Mouse (Mus musculus) MEL (cell line): ENCODE data around the gene Ccdc159. TPM values are rescaled to one million over a fixed set of nuclear protein-coding genes. Genes with fewer than 3 reads are reported as not detected.
A peak's percentile ranks its signal among the peaks of the same experiment; 100 is the strongest.

ENCODE experiments used
- DNase-seq: peaks from one replicate; pipeline ENCODE4 v3.0.0; 2011; ENCODE audit warnings: low read depth, low spot score
- H3K27ac ChIP-seq: 2 replicates; pipeline ENCODE4 v1.5.1; 2012; ENCODE audit warnings: low read depth, mild to moderate bottlenecking, control low read depth, low read length, moderate library complexity; ENCODE audit not compliant: control insufficient read depth
- H3K27me3 ChIP-seq, 2 experiments: fragments of 150-350 bp in 1 of 2; sonication (generic) in 1 of 2; 2 replicates each; pipeline ENCODE4 v1.6.1; 2012; ENCODE audit warnings: low read length in 2 of 2, mild to moderate bottlenecking in 2 of 2, improper control_type of control experiment in 1 of 2, moderate library complexity in 1 of 2; ENCODE audit not compliant: insufficient read depth in 2 of 2, control insufficient read depth in 1 of 2
- H3K36me3 ChIP-seq, 2 experiments: 2 replicates each; pipeline ENCODE4 v1.6.1; 2012 to 2014; ENCODE audit warnings: low read length in 2 of 2, improper control_type of control experiment in 1 of 2, inconsistent platforms in 1 of 2, mild to moderate bottlenecking in 1 of 2; ENCODE audit not compliant: insufficient read depth in 2 of 2, control insufficient read depth in 1 of 2
- H3K4me1 ChIP-seq, 2 experiments: fragments of 150-350 bp in 1 of 2; sonication (generic) in 1 of 2; 2 replicates each; pipeline ENCODE4 v1.6.1; 2012; ENCODE audit warnings: low read length in 2 of 2, improper control_type of control experiment in 1 of 2, mild to moderate bottlenecking in 1 of 2; ENCODE audit not compliant: insufficient read depth in 2 of 2, control insufficient read depth in 1 of 2
- H3K4me3 ChIP-seq, 2 experiments: fragments of 150-350 bp in 1 of 2; sonication (generic) in 1 of 2; 2 replicates each; pipeline ENCODE4 v1.5.1; 2012; ENCODE audit warnings: low read depth in 2 of 2, low read length in 2 of 2, mild to moderate bottlenecking in 2 of 2, moderate library complexity in 2 of 2, control low read depth in 1 of 2, improper control_type of control experiment in 1 of 2; ENCODE audit not compliant: control insufficient read depth in 1 of 2, insufficient read depth in 1 of 2
- H3K79me2 ChIP-seq: 2 replicates; pipeline ENCODE4 v1.6.1; 2012; ENCODE audit warnings: mild to moderate bottlenecking, low read length, moderate library complexity; ENCODE audit not compliant: control insufficient read depth, poor library complexity, insufficient read depth
- H3K9ac ChIP-seq: 2 replicates; pipeline ENCODE4 v1.6.1; 2012; ENCODE audit warnings: low read depth, mild to moderate bottlenecking, control low read depth, low read length, moderate library complexity; ENCODE audit not compliant: control insufficient read depth, poor library complexity, severe bottlenecking
- H3K9me3 ChIP-seq: fragments of 150-350 bp; sonication (generic); replicated peaks from 2 replicates; pipeline ENCODE4 v1.6.1; 2012; ENCODE audit warnings: mild to moderate bottlenecking, low read length, improper control_type of control experiment, moderate library complexity; ENCODE audit not compliant: insufficient read depth
- CTCF ChIP-seq, 3 experiments: IDR thresholded peaks in 2 of 3; conservative IDR thresholded peaks in 1 of 3; 2 replicates each; pipeline ENCODE4 v1.5.1; 2011 to 2012; ENCODE audit warnings: low read length in 3 of 3, low read depth in 2 of 3, mild to moderate bottlenecking in 2 of 3, improper control_type of control experiment in 1 of 3, inconsistent platforms in 1 of 3, mixed read lengths in 1 of 3, moderate library complexity in 1 of 3; ENCODE audit not compliant: control insufficient read depth in 1 of 3, insufficient read depth in 1 of 3, poor library complexity in 1 of 3, severe bottlenecking in 1 of 3
- GATA1 ChIP-seq: IDR thresholded peaks from 2 replicates; pipeline ENCODE4 v1.6.1; 2011; ENCODE audit warnings: low read depth, low read length, improper control_type of control experiment
- HCFC1 ChIP-seq: IDR thresholded peaks from 2 replicates; pipeline ENCODE4 v1.6.1; 2012; ENCODE audit warnings: low read depth, mild to moderate bottlenecking, inconsistent platforms, low read length, improper control_type of control experiment, moderate library complexity
- MAZ ChIP-seq: IDR thresholded peaks from 2 replicates; pipeline ENCODE4 v1.6.1; 2012; ENCODE audit warnings: low read depth, mild to moderate bottlenecking, inconsistent platforms, low read length, improper control_type of control experiment
- MEF2A ChIP-seq: IDR thresholded peaks from 2 replicates; pipeline ENCODE4 v1.6.1; 2014; ENCODE audit warnings: low read depth, mild to moderate bottlenecking, inconsistent platforms, low read length, improper control_type of control experiment; ENCODE audit not compliant: poor library complexity, insufficient replicate concordance, severe bottlenecking; ENCODE audit errors: extremely low read depth
- MXI1 ChIP-seq: IDR thresholded peaks from 2 replicates; pipeline ENCODE4 v1.6.1; 2011; ENCODE audit warnings: mild to moderate bottlenecking, low read depth, low read length, improper control_type of control experiment
- MYC ChIP-seq: IDR thresholded peaks from 2 replicates; pipeline ENCODE4 v1.6.1; 2011; ENCODE audit warnings: low read depth, mild to moderate bottlenecking, low read length, improper control_type of control experiment, moderate library complexity
- NRF1 ChIP-seq: IDR thresholded peaks from 2 replicates; pipeline ENCODE4 v1.6.1; 2014; ENCODE audit warnings: low read depth, mild to moderate bottlenecking, inconsistent platforms, low read length, improper control_type of control experiment, moderate library complexity; ENCODE audit not compliant: poor library complexity, insufficient read depth, severe bottlenecking
- POLR2A ChIP-seq, 2 experiments: IDR thresholded peaks; 2 replicates each; pipeline ENCODE4 v1.6.1; 2011 to 2012; ENCODE audit warnings: low read length in 2 of 2, mild to moderate bottlenecking in 2 of 2, control low read depth in 1 of 2, improper control_type of control experiment in 1 of 2, low read depth in 1 of 2, moderate library complexity in 1 of 2; ENCODE audit not compliant: control insufficient read depth in 1 of 2, insufficient read depth in 1 of 2, poor library complexity in 1 of 2
- POLR2AphosphoS2 ChIP-seq: IDR thresholded peaks from 2 replicates; pipeline ENCODE4 v1.6.1; 2011; ENCODE audit warnings: low read length, improper control_type of control experiment
- RAD21 ChIP-seq: IDR thresholded peaks from 2 replicates; pipeline ENCODE4 v1.6.1; 2011; ENCODE audit warnings: mild to moderate bottlenecking, low read depth, low read length, improper control_type of control experiment
- TAL1 ChIP-seq: IDR thresholded peaks from 2 replicates; pipeline ENCODE4 v1.6.1; 2012; ENCODE audit warnings: mild to moderate bottlenecking, inconsistent platforms, low read length, moderate library complexity, mixed read lengths
- TBP ChIP-seq: IDR thresholded peaks from 2 replicates; pipeline ENCODE4 v1.8.0; 2011; ENCODE audit warnings: low read depth, low read length, improper control_type of control experiment
- UBTF ChIP-seq: IDR thresholded peaks from 2 replicates; pipeline ENCODE4 v1.6.1; 2012; ENCODE audit warnings: low read depth, mild to moderate bottlenecking, inconsistent platforms, low read length, improper control_type of control experiment, moderate library complexity, borderline replicate concordance; ENCODE audit not compliant: insufficient read depth
- USF1 ChIP-seq: IDR thresholded peaks from 2 replicates; pipeline ENCODE4 v1.6.1; 2014; ENCODE audit warnings: low read depth, mild to moderate bottlenecking, inconsistent platforms, low read length, improper control_type of control experiment, moderate library complexity
- USF2 ChIP-seq, 2 experiments: IDR thresholded peaks; 2 replicates each; pipeline ENCODE4 v1.6.1; 2011 to 2012; ENCODE audit warnings: improper control_type of control experiment in 2 of 2, low read length in 2 of 2, borderline replicate concordance in 1 of 2, inconsistent platforms in 1 of 2, low read depth in 1 of 2, mild to moderate bottlenecking in 1 of 2; ENCODE audit not compliant: insufficient read depth in 1 of 2
- ZKSCAN1 ChIP-seq: IDR thresholded peaks from 2 replicates; pipeline ENCODE4 v1.6.1; 2012; ENCODE audit warnings: low read depth, mild to moderate bottlenecking, inconsistent platforms, low read length, improper control_type of control experiment, moderate library complexity
- polyA plus RNA-seq, 2 experiments: library from polyadenylated mRNA; stranded (reverse) in 1 of 2; unstranded in 1 of 2; fragments of >175 nt in 1 of 2; fragments of >200 nt in 1 of 2; gene quantifications; 2 replicates each; pipeline versions ENCODE4 v1.2.1 to v1.2.4; 2012; ENCODE audit warnings: low replicate concordance in 2 of 2, low read depth in 1 of 2; ENCODE audit not compliant: insufficient read length in 2 of 2, insufficient read depth in 1 of 2, missing spikeins in 1 of 2
- total RNA-seq: library from RNA; depleted of rRNA; stranded (reverse); fragments of 300-350 nt; gene quantifications from 2 replicates; pipeline ENCODE4 v1.2.3, GENCODE M21; 2012

Gene Ccdc159
- total and polyA plus RNA-seq, 3 experiments = 1.0 to 6.4 TPM; not detected in 1

DNA sequence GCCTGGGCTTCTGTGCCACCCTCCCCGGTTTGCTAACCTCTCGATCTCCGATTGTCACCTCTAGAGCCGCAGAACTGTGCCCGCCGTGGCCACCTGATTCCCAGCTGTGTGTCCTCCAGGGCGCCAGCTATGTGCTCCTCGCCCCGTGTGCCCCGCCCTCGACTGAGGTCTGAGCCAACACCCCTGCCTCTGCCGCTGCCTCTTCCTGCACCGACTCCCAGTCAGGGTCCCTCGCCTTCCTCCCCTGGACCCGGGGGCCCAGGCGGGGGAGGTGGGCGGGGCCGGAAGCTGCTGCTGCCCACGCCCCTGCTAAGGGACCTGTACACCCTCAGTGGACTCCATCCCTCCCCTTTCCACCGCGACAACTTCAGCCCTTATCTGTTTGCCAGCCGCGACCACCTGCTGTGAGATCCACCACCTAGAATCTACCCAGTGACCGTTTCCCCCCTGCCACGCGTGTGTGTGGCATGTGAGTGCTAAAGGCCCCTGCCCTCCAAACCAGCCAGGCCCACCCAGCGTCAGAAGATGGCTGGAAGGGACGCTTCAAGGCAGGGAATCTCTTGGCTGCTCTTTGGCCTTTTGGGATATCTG, 20.4 kb downstream of the Ccdc159 start:
- TF ChIP-seq UBTF (peak; percentile 41; the same call in 1 of the 2 replicates), GATA1 (peak; percentile 54; the same call in 1 of the 2 replicates), USF2 (IDR thresholded peaks at IDR 0.05; ENCODE audit: borderline replicate concordance in 1 of 2, insufficient read depth in 1 of 2, low read depth in 1 of 2, low read length in 2 of 2) (no peak), RAD21 (no peak), MXI1 (no peak), MAZ (no peak), MYC (no peak), CTCF (IDR thresholded peaks at IDR 0.05 in 2 of 3, conservative IDR thresholded peaks at IDR 0.05 in 1 of 3; ENCODE audit: control insufficient read depth in 1 of 3, insufficient read depth in 1 of 3, low read depth in 2 of 3, low read length in 3 of 3, poor library complexity in 1 of 3, severe bottlenecking in 1 of 3) (0 out of 6 replicates have a peak, but pooled peaks of 1 of the 3 experiments have one; percentile 1), TAL1 (peak; percentile 60), HCFC1 (no peak), TBP (0 out of 2 replicates have a peak, but pooled peaks have one; percentile 8), USF1 (no peak), POLR2A (IDR thresholded peaks at IDR 0.05; ENCODE audit: control insufficient read depth in 1 of 2, insufficient read depth in 1 of 2, low read depth in 1 of 2, low read length in 2 of 2, poor library complexity in 1 of 2) (peak; percentile 49 to 53; a peak in 2 of 4 replicates), NRF1 (no peak)
- Histone ChIP-seq H3K9me3 (no peaks in the 10 kb centered on the region), H3K27ac (0 out of 2 replicates have a peak overlapping the region, but pooled peaks have one; percentile 1), H3K36me3 (peaks cover 0 to 6% of the 10 kb centered on the region in 2 experiments; a peak in 2 of 4 replicates), H3K4me3 (peak overlapping the region; percentile 40 to 41), H3K27me3 (no peaks in the 10 kb centered on the region), H3K9ac (peak overlapping the region; percentile 48), H3K79me2 (no peaks in the 10 kb centered on the region), H3K4me1 (peaks cover 0 to 13% of the 10 kb centered on the region in 2 experiments; a peak in 2 of 4 replicates)
- DNase-seq = peak; percentile 93

DNA sequence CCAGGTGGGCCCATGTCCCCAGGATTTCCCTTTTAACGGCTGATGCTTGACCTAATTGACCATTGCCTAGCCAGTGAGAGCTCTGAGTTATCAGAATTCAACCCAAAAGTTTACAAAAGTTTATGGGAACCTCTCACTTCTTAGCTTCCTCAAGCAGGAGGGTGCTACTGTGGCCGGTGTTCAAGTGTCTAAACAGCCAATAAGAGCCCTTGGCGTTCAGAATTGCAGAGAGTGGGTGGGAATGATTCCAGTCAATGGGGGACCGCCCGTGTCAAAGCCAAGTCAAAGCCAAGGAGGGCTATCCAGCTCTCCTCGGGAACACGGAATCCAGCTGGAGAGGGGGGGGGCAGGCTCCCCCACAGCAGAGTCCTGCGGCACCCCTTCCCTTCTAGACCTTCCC, 20.9 kb downstream of the Ccdc159 start:
- H3K27me3 ChIP-seq = no peaks in the 10 kb centered on the region
- H3K4me3 ChIP-seq = no peak overlapping the region
- no peak overlapping the region for H3K9ac ChIP-seq
- peaks cover 0 to 6% of the 10 kb centered on the region in 2 experiments; a peak in 2 of 4 replicates for H3K36me3 ChIP-seq
- H3K9me3 ChIP-seq = no peaks in the 10 kb centered on the region
- no peak for TF ChIP-seq MEF2A
- no peak for TF ChIP-seq ZKSCAN1
- TF ChIP-seq USF2 (IDR thresholded peaks at IDR 0.05; ENCODE audit: borderline replicate concordance in 1 of 2, insufficient read depth in 1 of 2, low read depth in 1 of 2, low read length in 2 of 2) = no peak
- no peak for TF ChIP-seq POLR2AphosphoS2
- H3K27ac ChIP-seq = no peak overlapping the region
- peak; percentile 64 for DNase-seq
- H3K4me1 ChIP-seq = peaks cover 0 to 13% of the 10 kb centered on the region in 2 experiments; a peak in 2 of 4 replicates
- no peaks in the 10 kb centered on the region for H3K79me2 ChIP-seq
